Mouse (Mus musculus) limb, embryonic 14.5 days (tissue): ENCODE measurements around the gene Gps2. TPM values are rescaled to one million over a fixed set of nuclear protein-coding genes. Genes with fewer than 3 reads are reported as not detected.
A peak's percentile ranks its signal among the peaks of the same experiment; 100 is the strongest.

Experiments
- ATAC-seq: fragments of 200-750 bp; cut with Nextera tagmentation; 2 replicates; pipeline ENCODE4 v1.8.0; 2017; ENCODE audit warnings: low read depth, moderate number of reproducible peaks, moderate TSS enrichment; ENCODE audit not compliant: low FRiP score
- DNase-seq: peaks from one replicate; pipeline ENCODE4 v3.0.0-alpha.2; 2015; ENCODE audit warnings: low spot score
- H3K27ac ChIP-seq: fragments of 300-500 bp; sonication (generic); replicated peaks from 2 replicates; pipeline ENCODE4 v1.5.1; 2014; ENCODE audit warnings: low read depth, mild to moderate bottlenecking, low read length, moderate library complexity, mixed read lengths
- H3K27me3 ChIP-seq: fragments of 300-500 bp; sonication (generic); 2 replicates; pipeline ENCODE4 v1.6.1; 2014; ENCODE audit warnings: low read length, mixed read lengths; ENCODE audit not compliant: control insufficient read depth, insufficient read depth
- H3K36me3 ChIP-seq: fragments of 300-500 bp; sonication (generic); 2 replicates; pipeline ENCODE4 v1.6.1; 2014; ENCODE audit warnings: mild to moderate bottlenecking, low read length, moderate library complexity, mixed read lengths; ENCODE audit not compliant: control insufficient read depth, insufficient read depth
- H3K4me1 ChIP-seq: fragments of 300-500 bp; sonication (generic); 2 replicates; pipeline ENCODE4 v1.6.1; 2014; ENCODE audit warnings: antibody characterized with exemption, low read length, mixed read lengths; ENCODE audit not compliant: control insufficient read depth, insufficient read depth
- H3K4me2 ChIP-seq: fragments of 300-500 bp; sonication (generic); replicated peaks from 2 replicates; pipeline ENCODE4 v1.6.1; 2014; ENCODE audit warnings: low read depth, mild to moderate bottlenecking, low read length, moderate library complexity; ENCODE audit not compliant: severe bottlenecking
- H3K4me3 ChIP-seq: fragments of 300-500 bp; sonication (generic); replicated peaks from 2 replicates; pipeline ENCODE4 v1.5.1; 2014; ENCODE audit warnings: low read length
- H3K9ac ChIP-seq: fragments of 300-500 bp; sonication (generic); 2 replicates; pipeline ENCODE4 v1.6.1; 2014; ENCODE audit warnings: mild to moderate bottlenecking, low read depth, low read length, moderate library complexity; ENCODE audit not compliant: severe bottlenecking
- H3K9me3 ChIP-seq: fragments of 300-500 bp; sonication (generic); 2 replicates; pipeline ENCODE4 v1.6.1; 2016; ENCODE audit warnings: low read length; ENCODE audit not compliant: control insufficient read depth
- POLR2A ChIP-seq: fragments of 200-500 bp; IDR thresholded peaks from 2 replicates; pipeline ENCODE4 v1.8.0; 2012; ENCODE audit warnings: inconsistent platforms, mild to moderate bottlenecking, moderate library complexity, borderline replicate concordance; ENCODE audit not compliant: insufficient read depth, insufficient read length; ENCODE audit errors: extremely low read depth
- WGBS: fragments of 180-500 bp; shearing (Covaris S2); extraction: QIAGEN DNeasy Blood & Tissue Kit; methylation state at CpG from one replicate; pipeline ENCODE4 v1.1.7; 2014; 5-methylcytosine and 5-hydroxymethylcytosine counted together
- microRNA-seq: library from miRNA; unstranded; fragments of <30 nt; microRNA quantifications from one replicate; pipeline ENCODE4, GENCODE M21; 2016
- polyA plus RNA-seq, 2 experiments: library from polyadenylated mRNA; depleted of rRNA in 1 of 2; stranded (reverse) in 1 of 2; unstranded in 1 of 2; fragments of >200 nt; fragmentation: Nextera tagmentation in 1 of 2; extraction: Ambion mirVana in 1 of 2; gene quantifications; 2 replicates each; pipeline versions ENCODE4 v1.2.1 to v1.2.3; 2012 to 2014

Gene Gps2
- polyA plus RNA-seq, 2 experiments = 67.3 to 94.0 TPM

GRCm38 (mm10) chr11:69961841-69962240 is 48.2 kb downstream of the Gps2 start:
- WGBS = 48% methylated on average over 5 of the region's 5 CpGs
- DNase-seq (no peak), ATAC-seq (no peak)
- Histone ChIP-seq H3K9ac (no peak overlapping the region), H3K9me3 (no peaks in the 10 kb centered on the region), H3K4me3 (no peak overlapping the region), H3K36me3 (no peaks in the 10 kb centered on the region), H3K4me2 (no peak overlapping the region), H3K27ac (no peak overlapping the region), H3K27me3 (peaks cover 52% of the 10 kb centered on the region), H3K4me1 (0 out of 2 replicates have a peak, but pooled peaks cover 2% of the 10 kb centered on the region)
- no peak for TF ChIP-seq POLR2A

- ATAC-seq (no peak), DNase-seq (no peak)
- peaks cover 21% of the 10 kb centered on the region for H3K36me3 ChIP-seq
- peak within 1 kb of the TSS; percentile 18 for H3K4me3 ChIP-seq
- no peak for TF ChIP-seq POLR2A
- H3K9ac ChIP-seq = no peak within 1 kb of the TSS
- H3K4me1 ChIP-seq = 0 out of 2 replicates have a peak, but pooled peaks cover 3% of the 10 kb centered on the region
- WGBS = 10% methylated on average over 24 of the region's 24 CpGs
- H3K4me2 ChIP-seq = peak within 1 kb of the TSS; percentile 28; the same call in 1 of the 2 replicates
- H3K27me3 ChIP-seq = peaks cover 68% of the 10 kb centered on the region
- H3K27ac ChIP-seq = no peak within 1 kb of the TSS
- H3K9me3 ChIP-seq = no peaks in the 10 kb centered on the region
Measured at GRCm38 (mm10) chr11:69964650-69965270, 51.1 kb downstream of the Gps2 start, which contains the start of gene Cldn7. Cldn7 (plus strand) TSS chr11:69964779.

- DNase-seq (no peak), ATAC-seq (no peak)
- TF ChIP-seq POLR2A = no peak
- peaks cover 28% of the 10 kb centered on the region for H3K36me3 ChIP-seq
- H3K4me2 ChIP-seq = peak overlapping the region; percentile 68; the same call in 1 of the 2 replicates
- no peaks in the 10 kb centered on the region for H3K9me3 ChIP-seq
- H3K27me3 ChIP-seq = peaks cover 68% of the 10 kb centered on the region
- H3K4me1 ChIP-seq = 0 out of 2 replicates have a peak, but pooled peaks cover 3% of the 10 kb centered on the region
- 2% methylated on average over 49 of the region's 49 CpGs for WGBS
- peak overlapping the region; percentile 37 for H3K4me3 ChIP-seq
- H3K9ac ChIP-seq = 0 out of 2 replicates have a peak overlapping the region, but pooled peaks have one; percentile 50
- H3K27ac ChIP-seq = no peak overlapping the region
Measured at GRCm38 (mm10) chr11:69965271-69966005, 51.8 kb downstream of the Gps2 start.

Small RNA genes lying within 50 kb of the gene (microRNA-seq; reads per million reads assigned to microRNA genes)
- not detected for gene Mir6924

Other genes starting within 250 kb of the Gps2 start
Only the 30 nearest of the 39 such genes appear.
- 76.6 and 100 TPM in 2 replicates for gene Polr2a, start 155.3 kb upstream of the Gps2 start, polyA plus RNA-seq (2012; rRNA removed)
- 40.7 and 45.3 TPM in 2 replicates for gene Polr2a, start 155.3 kb upstream of the Gps2 start, polyA plus RNA-seq (2014; fragmentation: Nextera tagmentation; extraction: Ambion mirVana)
- gene Slc35g3, start 151.9 kb upstream of the Gps2 start, polyA plus RNA-seq (2012; rRNA removed) = 0.14 and 0.23 TPM in 2 replicates
- 0.21 TPM in 1 of 2 replicates, not detected in the other for gene Slc35g3, start 151.9 kb upstream of the Gps2 start, polyA plus RNA-seq (2014; fragmentation: Nextera tagmentation; extraction: Ambion mirVana)
- 12.8 and 14.3 TPM in 2 replicates for gene Zbtb4, start 148.0 kb upstream of the Gps2 start, polyA plus RNA-seq (2012; rRNA removed)
- 4.1 and 5.0 TPM in 2 replicates for gene Zbtb4, start 148.0 kb upstream of the Gps2 start, polyA plus RNA-seq (2014; fragmentation: Nextera tagmentation; extraction: Ambion mirVana)
- 69.4 and 81.0 TPM in 2 replicates for gene Chrnb1, start 117.9 kb upstream of the Gps2 start, polyA plus RNA-seq (2012; rRNA removed)
- 14.1 and 19.0 TPM in 2 replicates for gene Chrnb1, start 117.9 kb upstream of the Gps2 start, polyA plus RNA-seq (2014; fragmentation: Nextera tagmentation; extraction: Ambion mirVana)
- 17.2 and 17.5 TPM in 2 replicates for gene Fgf11, start 112.0 kb upstream of the Gps2 start, polyA plus RNA-seq (2012; rRNA removed)
- 2.2 and 3.4 TPM in 2 replicates for gene Fgf11, start 112.0 kb upstream of the Gps2 start, polyA plus RNA-seq (2014; fragmentation: Nextera tagmentation; extraction: Ambion mirVana)
- gene Tmem102, start 108.3 kb upstream of the Gps2 start, polyA plus RNA-seq (2012; rRNA removed) = 1.8 TPM in 2 replicates
- gene Tmem102, start 108.3 kb upstream of the Gps2 start, polyA plus RNA-seq (2014; fragmentation: Nextera tagmentation; extraction: Ambion mirVana) = 5.4 and 5.9 TPM in 2 replicates
- not detected in 2 replicates for gene Gm39566, start 98.6 kb upstream of the Gps2 start, polyA plus RNA-seq (2012; rRNA removed)
- gene Gm39566, start 98.6 kb upstream of the Gps2 start, polyA plus RNA-seq (2014; fragmentation: Nextera tagmentation; extraction: Ambion mirVana) = not detected in 2 replicates
- not detected in 2 replicates for gene Spem2, start 95.4 kb upstream of the Gps2 start, polyA plus RNA-seq (2012; rRNA removed)
- not detected in 2 replicates for gene Spem2, start 95.4 kb upstream of the Gps2 start, polyA plus RNA-seq (2014; fragmentation: Nextera tagmentation; extraction: Ambion mirVana)
- 0.65 and 0.79 TPM in 2 replicates for gene Spem1, start 91.7 kb upstream of the Gps2 start, polyA plus RNA-seq (2012; rRNA removed)
- gene Spem1, start 91.7 kb upstream of the Gps2 start, polyA plus RNA-seq (2014; fragmentation: Nextera tagmentation; extraction: Ambion mirVana) = 0.18 TPM in 1 of 2 replicates, not detected in the other
- gene Nlgn2, start 76.1 kb upstream of the Gps2 start, polyA plus RNA-seq (2012; rRNA removed) = 96.0 and 123 TPM in 2 replicates
- gene Nlgn2, start 76.1 kb upstream of the Gps2 start, polyA plus RNA-seq (2014; fragmentation: Nextera tagmentation; extraction: Ambion mirVana) = 11.1 and 13.4 TPM in 2 replicates
- gene Tmem256, start 75.4 kb upstream of the Gps2 start, polyA plus RNA-seq (2012; rRNA removed) = 240 and 292 TPM in 2 replicates
- 368 and 382 TPM in 2 replicates for gene Tmem256, start 75.4 kb upstream of the Gps2 start, polyA plus RNA-seq (2014; fragmentation: Nextera tagmentation; extraction: Ambion mirVana)
- gene Plscr3, start 67.5 kb upstream of the Gps2 start, polyA plus RNA-seq (2012; rRNA removed) = 190 and 214 TPM in 2 replicates
- gene Plscr3, start 67.5 kb upstream of the Gps2 start, polyA plus RNA-seq (2014; fragmentation: Nextera tagmentation; extraction: Ambion mirVana) = 137 and 140 TPM in 2 replicates
- gene Tnk1, start 55.2 kb upstream of the Gps2 start, polyA plus RNA-seq (2012; rRNA removed) = 2.8 TPM in 2 replicates
- gene Tnk1, start 55.2 kb upstream of the Gps2 start, polyA plus RNA-seq (2014; fragmentation: Nextera tagmentation; extraction: Ambion mirVana) = 3.2 and 3.3 TPM in 2 replicates
- not detected in 2 replicates for gene Tmem95, start 35.9 kb upstream of the Gps2 start, polyA plus RNA-seq (2012; rRNA removed)
- not detected in 2 replicates for gene Tmem95, start 35.9 kb upstream of the Gps2 start, polyA plus RNA-seq (2014; fragmentation: Nextera tagmentation; extraction: Ambion mirVana)
- 5.1 and 5.3 TPM in 2 replicates for gene Kctd11, start 32.5 kb upstream of the Gps2 start, polyA plus RNA-seq (2012; rRNA removed)
- gene Kctd11, start 32.5 kb upstream of the Gps2 start, polyA plus RNA-seq (2014; fragmentation: Nextera tagmentation; extraction: Ambion mirVana) = 6.0 and 6.5 TPM in 2 replicates
- 2.1 and 2.2 TPM in 2 replicates for gene Acap1, start 18.3 kb upstream of the Gps2 start, polyA plus RNA-seq (2012; rRNA removed)
- gene Acap1, start 18.3 kb upstream of the Gps2 start, polyA plus RNA-seq (2014; fragmentation: Nextera tagmentation; extraction: Ambion mirVana) = 2.1 TPM in 2 replicates
- 8.6 and 8.9 TPM in 2 replicates for gene 2810408A11Rik, start 12.9 kb upstream of the Gps2 start, polyA plus RNA-seq (2012; rRNA removed)
- 8.9 and 12.3 TPM in 2 replicates for gene 2810408A11Rik, start 12.9 kb upstream of the Gps2 start, polyA plus RNA-seq (2014; fragmentation: Nextera tagmentation; extraction: Ambion mirVana)
- gene Neurl4, start 12.8 kb upstream of the Gps2 start, polyA plus RNA-seq (2012; rRNA removed) = 74.3 and 74.6 TPM in 2 replicates
- gene Neurl4, start 12.8 kb upstream of the Gps2 start, polyA plus RNA-seq (2014; fragmentation: Nextera tagmentation; extraction: Ambion mirVana) = 11.4 and 15.0 TPM in 2 replicates
- 1,009 and 1,079 TPM in 2 replicates for gene Eif5a, start 8.1 kb downstream of the Gps2 start, polyA plus RNA-seq (2012; rRNA removed)
- 1,556 and 1,603 TPM in 2 replicates for gene Eif5a, start 8.1 kb downstream of the Gps2 start, polyA plus RNA-seq (2014; fragmentation: Nextera tagmentation; extraction: Ambion mirVana)
- 70.1 and 92.8 TPM in 2 replicates for gene Ybx2, start 21.9 kb downstream of the Gps2 start, polyA plus RNA-seq (2012; rRNA removed)
- 7.2 and 10.2 TPM in 2 replicates for gene Ybx2, start 21.9 kb downstream of the Gps2 start, polyA plus RNA-seq (2014; fragmentation: Nextera tagmentation; extraction: Ambion mirVana)
- 31.0 and 40.4 TPM in 2 replicates for gene Slc2a4, start 34.3 kb downstream of the Gps2 start, polyA plus RNA-seq (2012; rRNA removed)
- 19.3 and 20.9 TPM in 2 replicates for gene Slc2a4, start 34.3 kb downstream of the Gps2 start, polyA plus RNA-seq (2014; fragmentation: Nextera tagmentation; extraction: Ambion mirVana)
- 6.3 and 8.7 TPM in 2 replicates for gene Cldn7, start 50.9 kb downstream of the Gps2 start, polyA plus RNA-seq (2012; rRNA removed)
- 6.1 and 7.6 TPM in 2 replicates for gene Cldn7, start 50.9 kb downstream of the Gps2 start, polyA plus RNA-seq (2014; fragmentation: Nextera tagmentation; extraction: Ambion mirVana)
- gene Ctdnep1, start 67.3 kb downstream of the Gps2 start, polyA plus RNA-seq (2012; rRNA removed) = 117 and 125 TPM in 2 replicates
- gene Ctdnep1, start 67.3 kb downstream of the Gps2 start, polyA plus RNA-seq (2014; fragmentation: Nextera tagmentation; extraction: Ambion mirVana) = 38.3 and 40.1 TPM in 2 replicates
- gene Elp5, start 68.6 kb downstream of the Gps2 start, polyA plus RNA-seq (2012; rRNA removed) = 101 and 111 TPM in 2 replicates
- 118 and 122 TPM in 2 replicates for gene Elp5, start 68.6 kb downstream of the Gps2 start, polyA plus RNA-seq (2014; fragmentation: Nextera tagmentation; extraction: Ambion mirVana)
- gene Gabarap, start 77.3 kb downstream of the Gps2 start, polyA plus RNA-seq (2012; rRNA removed) = 431 and 477 TPM in 2 replicates
- gene Gabarap, start 77.3 kb downstream of the Gps2 start, polyA plus RNA-seq (2014; fragmentation: Nextera tagmentation; extraction: Ambion mirVana) = 574 and 593 TPM in 2 replicates
- gene Phf23, start 81.9 kb downstream of the Gps2 start, polyA plus RNA-seq (2012; rRNA removed) = 66.7 and 69.2 TPM in 2 replicates
- gene Phf23, start 81.9 kb downstream of the Gps2 start, polyA plus RNA-seq (2014; fragmentation: Nextera tagmentation; extraction: Ambion mirVana) = 51.7 and 60.5 TPM in 2 replicates
- gene Dvl2, start 86.7 kb downstream of the Gps2 start, polyA plus RNA-seq (2012; rRNA removed) = 65.4 and 81.0 TPM in 2 replicates
- 40.3 and 47.0 TPM in 2 replicates for gene Dvl2, start 86.7 kb downstream of the Gps2 start, polyA plus RNA-seq (2014; fragmentation: Nextera tagmentation; extraction: Ambion mirVana)
- gene Acadvl, start 101.5 kb downstream of the Gps2 start, polyA plus RNA-seq (2012; rRNA removed) = 52.9 and 55.4 TPM in 2 replicates
- 71.8 and 77.0 TPM in 2 replicates for gene Acadvl, start 101.5 kb downstream of the Gps2 start, polyA plus RNA-seq (2014; fragmentation: Nextera tagmentation; extraction: Ambion mirVana)
- gene Dlg4, start 103.1 kb downstream of the Gps2 start, polyA plus RNA-seq (2012; rRNA removed) = 89.6 and 99.8 TPM in 2 replicates
- 9.7 and 10.0 TPM in 2 replicates for gene Dlg4, start 103.1 kb downstream of the Gps2 start, polyA plus RNA-seq (2014; fragmentation: Nextera tagmentation; extraction: Ambion mirVana)
- gene Asgr1, start 140.2 kb downstream of the Gps2 start, polyA plus RNA-seq (2012; rRNA removed) = 1.6 and 2.3 TPM in 2 replicates
- gene Asgr1, start 140.2 kb downstream of the Gps2 start, polyA plus RNA-seq (2014; fragmentation: Nextera tagmentation; extraction: Ambion mirVana) = 0.99 and 1.2 TPM in 2 replicates